Mouse (Mus musculus): ENCODE data around the gene Lin7c.
"Not testable (repeated sequence)": the region's sequence is repeated elsewhere in the genome, so short reads cannot be mapped to it uniquely, and the experiment has no call there.

Lin7c gene

DNA sequence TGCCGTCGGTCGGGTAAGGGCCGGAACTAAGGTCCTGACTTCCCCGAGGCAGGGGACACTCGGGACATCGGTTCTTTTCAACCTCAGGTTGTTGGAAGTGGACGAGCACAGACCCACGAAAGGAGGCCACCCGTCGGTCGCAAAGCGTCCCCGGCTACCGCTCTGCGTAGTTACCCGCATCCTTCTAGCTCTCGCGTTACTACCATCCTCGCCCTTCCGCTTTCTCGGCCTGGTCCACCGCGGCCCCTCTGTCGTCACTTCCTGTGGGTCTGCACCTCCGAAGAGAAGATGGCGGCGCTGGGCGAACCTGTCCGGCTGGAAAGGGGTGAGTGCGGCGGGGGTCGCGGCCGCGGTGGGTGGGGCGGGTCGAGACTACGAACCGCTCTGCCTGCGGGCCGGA, at the start of gene Lin7c:
Lin7c (plus strand) TSS at position 257 of the 400 bp plus-strand sequence.
- DNase-seq, result peak; percentile 94

- no peak for DNase-seq
Measured at GRCm38 (mm10) chr2:109846401-109846800, 44.3 kb upstream of the Lin7c start.

- no peak for DNase-seq
Measured at GRCm38 (mm10) chr2:109848305-109848704, 42.3 kb upstream of the Lin7c start.

DNA sequence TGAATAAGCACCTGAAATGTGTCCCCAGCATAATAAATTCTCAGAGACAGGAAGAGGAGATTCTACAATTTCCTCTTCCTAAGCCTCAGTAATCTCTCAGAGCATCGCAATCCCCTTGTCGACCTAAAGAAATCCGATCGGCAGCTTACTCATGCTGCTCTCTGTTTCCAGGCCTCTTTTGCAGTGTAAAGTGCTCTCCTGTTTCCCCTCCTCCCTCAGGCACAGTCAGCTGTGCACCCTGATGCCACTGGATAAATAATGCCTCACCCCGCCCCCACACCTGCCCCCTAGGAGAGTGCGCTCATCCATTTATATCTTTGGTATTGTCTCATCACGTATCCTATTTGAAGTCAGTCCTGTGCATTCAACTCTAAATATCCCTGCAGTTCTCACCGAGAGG, 41.9 kb upstream of the Lin7c start:
- DNase-seq, result no peak

- DNase-seq, result no peak
Measured at GRCm38 (mm10) chr2:109855601-109856000, 35.1 kb upstream of the Lin7c start.

DNA sequence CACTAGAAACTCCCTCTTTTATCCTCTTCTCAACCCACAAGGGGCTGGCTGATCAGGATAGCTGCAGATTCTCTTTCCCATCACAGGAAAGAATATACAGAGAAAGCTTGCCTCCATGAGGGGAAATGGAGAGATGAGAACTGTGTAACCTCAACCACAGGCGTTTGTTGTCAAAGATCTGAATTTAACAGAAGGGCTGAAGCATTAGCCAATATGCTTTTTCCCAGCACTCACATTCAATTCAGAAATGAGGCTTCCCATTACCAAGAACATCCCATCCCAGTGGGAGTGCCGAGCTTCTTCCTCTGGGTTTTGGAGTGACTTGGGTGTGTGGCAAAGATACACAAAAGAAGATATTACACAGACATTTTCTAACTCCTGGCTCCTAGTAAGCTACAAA, 31.0 kb upstream of the Lin7c start:
- DNase-seq, result no peak

GRCm38 (mm10) chr2:109860832-109861231, 29.8 kb upstream of the Lin7c start:
- DNase-seq, result no peak

DNA sequence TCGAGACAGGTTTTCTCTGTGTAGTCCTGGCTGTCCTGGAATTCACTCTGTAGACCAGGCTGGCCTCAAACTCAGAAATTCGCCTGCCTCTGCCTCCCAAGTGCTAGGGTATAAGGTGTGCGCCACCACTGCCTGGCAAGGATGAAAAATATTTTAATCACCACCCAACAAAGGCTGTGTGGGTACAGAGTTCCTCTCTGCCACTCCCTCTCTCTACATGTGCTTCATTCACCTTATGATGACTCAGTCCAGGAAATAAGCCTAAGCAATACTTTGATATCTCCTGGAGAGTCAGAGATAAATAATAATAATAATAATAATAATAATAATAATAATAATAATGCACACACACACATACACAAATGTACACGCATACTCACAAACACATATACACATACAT, 11.2 kb upstream of the Lin7c start:
- DNase-seq, result not testable (repeated sequence)

GRCm38 (mm10) chr2:109881111-109881510, 9.5 kb upstream of the Lin7c start:
- no peak for DNase-seq

- DNase-seq, result no peak
Measured at GRCm38 (mm10) chr2:109881625-109882024, 9.0 kb upstream of the Lin7c start.

DNA sequence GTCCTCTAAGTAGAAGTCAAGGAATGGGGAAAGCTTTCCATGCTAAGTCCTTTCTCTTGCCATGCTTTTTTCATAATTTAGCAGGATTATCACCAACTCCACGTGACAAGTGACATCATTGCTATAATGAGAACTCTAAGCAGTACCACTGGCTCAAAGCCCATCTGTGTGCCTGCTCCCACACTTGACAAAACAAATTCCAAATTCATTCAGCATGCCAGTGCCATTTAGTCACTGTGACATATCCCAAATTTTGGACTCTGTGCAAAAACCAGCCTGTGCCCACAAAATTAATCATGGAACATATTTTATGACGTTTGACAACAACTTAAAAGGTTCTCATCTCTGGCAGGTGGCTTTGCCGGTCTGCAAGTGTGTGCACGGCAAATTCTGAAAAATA, 6.5 kb upstream of the Lin7c start:
- no peak for DNase-seq

GRCm38 (mm10) chr2:109884507-109884906, 6.1 kb upstream of the Lin7c start:
- DNase-seq, result no peak

DNA sequence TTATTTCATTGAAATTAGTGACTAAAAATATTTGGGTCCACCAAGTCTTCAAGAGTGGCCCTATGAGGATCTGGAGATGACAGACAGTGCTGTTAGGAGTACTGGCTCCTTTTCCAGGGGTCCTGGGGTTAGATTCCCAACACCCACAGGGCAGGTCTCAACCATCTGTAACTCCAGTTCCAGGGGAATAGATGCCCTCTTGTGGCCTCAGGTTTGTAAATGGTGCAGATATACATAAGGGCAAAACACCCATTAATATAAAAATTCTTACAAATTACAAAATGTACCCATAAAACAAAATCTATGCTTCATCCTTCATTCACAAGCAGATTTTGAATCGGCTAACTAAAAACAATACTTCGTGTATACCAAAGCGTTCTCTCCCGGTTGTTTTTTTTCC, 585 bp upstream of the Lin7c start:
- DNase-seq, result no peak

GRCm38 (mm10) chr2:109891031-109891430, 378 bp downstream of the Lin7c start:
- peak; percentile 26 to 39 for DNase-seq

DNA sequence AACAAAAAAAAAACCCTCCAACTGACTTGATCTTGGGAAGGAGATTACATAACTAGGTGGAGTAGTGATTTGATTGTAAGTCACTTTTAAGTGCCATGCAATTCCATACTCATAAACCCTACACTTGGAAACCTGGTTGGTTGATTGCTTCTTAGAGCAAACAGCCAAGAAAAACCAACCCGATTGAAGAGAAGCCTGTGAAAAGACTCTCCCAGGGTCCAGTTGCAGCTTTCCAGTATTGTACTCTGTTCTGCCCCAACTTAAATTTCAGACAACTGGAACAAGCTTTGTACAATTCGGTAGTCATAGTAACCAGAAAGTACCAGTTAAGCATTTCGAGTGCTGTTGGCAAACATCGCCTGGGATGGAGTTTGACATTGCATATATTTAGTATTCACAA, 818 bp downstream of the Lin7c start:
- no peak for DNase-seq

DNA sequence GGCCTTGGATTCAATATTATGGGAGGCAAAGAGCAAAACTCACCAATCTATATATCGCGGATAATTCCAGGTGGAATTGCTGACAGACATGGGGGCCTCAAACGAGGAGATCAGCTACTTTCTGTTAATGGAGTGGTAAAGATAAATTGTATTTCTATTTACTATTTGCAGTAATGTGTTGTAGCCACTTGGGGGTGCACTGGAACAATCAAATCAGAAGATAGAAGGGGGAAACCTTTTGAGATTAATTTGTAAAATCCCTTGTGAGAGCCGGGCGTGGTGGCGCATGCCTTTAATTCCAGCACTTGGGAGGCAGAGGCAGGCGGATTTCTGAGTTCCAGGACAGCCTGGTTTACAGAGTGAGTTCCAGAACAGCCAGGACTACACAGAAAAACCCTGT, 5.7 kb downstream of the Lin7c start:
- DNase-seq, result no peak

DNA sequence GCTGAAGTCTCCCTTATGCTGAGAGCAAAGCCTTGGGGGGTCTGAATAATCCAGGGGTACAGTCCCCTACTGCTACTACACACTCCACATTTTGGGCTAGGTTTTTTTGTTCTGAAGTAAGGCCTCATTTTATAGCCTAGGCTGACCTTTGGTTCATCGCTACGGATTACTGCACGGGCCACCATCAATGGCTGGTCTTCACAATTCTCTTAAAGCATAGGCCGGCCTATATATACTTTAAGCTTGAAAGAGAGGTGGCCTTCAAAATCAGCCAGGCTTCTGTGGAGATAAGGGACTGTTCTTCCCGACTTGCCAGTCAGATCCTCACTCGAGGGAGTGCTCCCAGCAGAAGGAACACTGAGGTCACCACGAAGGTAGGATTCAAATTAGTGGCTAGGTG, 12.2 kb downstream of the Lin7c start:
- no peak for DNase-seq

DNA sequence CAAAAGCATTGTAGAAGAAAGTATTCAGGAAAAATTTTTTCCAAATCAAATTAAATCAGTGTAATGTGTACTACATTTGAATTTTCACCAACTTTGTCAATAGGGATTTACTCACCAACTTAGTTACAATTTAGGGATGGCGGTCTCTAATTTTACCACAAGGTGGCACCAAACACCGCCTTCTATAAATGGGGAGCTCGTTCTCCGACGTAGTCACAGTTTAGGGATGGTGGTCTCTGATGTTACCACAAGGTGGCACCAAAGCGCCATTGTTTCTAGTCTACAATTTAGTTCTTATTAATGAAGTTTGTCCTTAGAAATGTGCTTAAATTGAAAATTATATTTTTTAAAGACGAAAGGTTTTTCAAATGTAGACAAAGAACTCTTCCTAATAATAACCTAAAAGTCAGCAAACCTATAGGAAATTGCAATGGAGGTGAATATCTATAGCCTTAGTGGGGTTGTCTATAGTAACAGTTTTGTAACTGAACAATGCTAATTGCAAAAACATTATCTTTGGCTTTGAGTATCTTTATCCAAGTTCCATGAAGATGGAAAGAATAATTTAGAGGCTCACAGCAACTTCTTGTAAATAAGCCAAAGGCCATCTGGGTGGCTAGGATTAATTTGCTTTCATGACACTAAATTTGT, 13.6 kb downstream of the Lin7c start:
- peak; percentile 87 to 92 for DNase-seq

- DNase-seq, result no peak
Measured at GRCm38 (mm10) chr2:109909122-109909521, 18.5 kb downstream of the Lin7c start.

DNA sequence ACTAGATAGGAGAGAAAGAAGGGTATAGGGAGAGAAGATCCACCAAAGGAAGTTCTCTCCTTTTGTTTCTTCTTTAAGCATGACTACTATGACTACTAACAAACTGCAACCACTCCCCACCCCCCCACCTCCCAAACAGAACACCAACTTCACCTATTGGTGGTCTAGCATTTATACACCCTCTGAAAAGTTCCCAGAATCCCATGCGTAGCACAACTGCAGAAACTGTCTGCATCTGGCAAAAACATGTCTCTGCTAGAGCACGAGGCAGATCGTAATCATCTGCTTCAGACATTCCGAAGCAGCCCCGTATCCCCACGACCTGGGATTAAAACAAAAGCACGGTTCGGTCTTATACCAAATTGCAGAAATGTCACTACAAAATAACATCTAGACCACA, 21.6 kb downstream of the Lin7c start:
- no peak for DNase-seq

DNA sequence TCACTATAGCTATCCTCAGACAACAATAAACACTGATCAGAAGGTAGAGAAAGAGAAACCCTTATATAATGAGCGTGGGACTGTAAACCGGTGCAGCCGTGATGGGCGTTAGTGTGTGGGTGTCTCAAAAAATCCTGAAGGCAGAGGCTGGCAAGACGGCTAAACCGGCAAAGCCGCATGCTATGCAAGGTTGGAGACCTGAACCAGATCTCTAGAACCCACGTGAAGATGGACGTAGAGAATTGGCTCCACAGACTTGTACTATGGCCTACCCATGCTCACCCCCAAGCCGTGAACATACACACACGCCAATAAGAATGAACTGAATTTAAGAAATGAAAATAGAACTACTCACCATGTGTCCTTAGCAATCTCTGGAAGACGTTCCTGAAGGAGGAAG, 22.1 kb downstream of the Lin7c start:
- DNase-seq, result no peak

DNA sequence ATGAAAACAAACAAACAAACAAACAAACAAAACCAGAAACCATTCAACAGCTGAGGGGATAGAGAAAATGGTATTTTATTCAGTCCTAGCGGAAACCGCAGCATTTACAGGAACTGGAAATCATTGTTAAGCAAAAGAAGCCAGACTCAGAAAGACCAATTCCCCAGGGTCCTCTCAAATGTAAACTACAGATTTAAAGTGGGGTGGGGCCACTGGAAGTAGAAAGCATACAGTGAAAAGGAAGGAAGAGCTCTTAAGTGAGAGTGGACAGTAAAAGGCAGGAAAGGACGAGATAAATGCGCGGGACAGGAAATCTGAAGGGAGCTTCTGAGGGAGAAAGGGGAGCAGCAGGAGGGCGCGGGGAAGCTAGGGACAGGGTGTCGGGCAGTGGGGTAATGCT, 22.6 kb downstream of the Lin7c start:
- DNase-seq, result no peak

GRCm38 (mm10) chr2:109914601-109915000, 23.9 kb downstream of the Lin7c start:
- DNase-seq, result peak; percentile 50 to 52

- peak in 1 of 2 experiments; percentile 38 for DNase-seq
Measured at GRCm38 (mm10) chr2:109916782-109917495, 26.3 kb downstream of the Lin7c start.
